Comparison of ENCODE assay signal across 20 mouse cellular contexts in genomic region chr16:56673420-56673819, GRCm38 (mm10). TPM values are rescaled to one million over a fixed set of nuclear protein-coding genes. Genes with fewer than 3 reads are reported as not detected.
DNase-seq lines count a peak whose midpoint lies in the region; ATAC-seq and TF ChIP-seq lines count a peak whose summit lies in the region.
"Had no signal": no experiment of that assay in that cellular context is flagged by ENCODE, and none has a peak within 500 bp of the region (broad histone marks: within the 10 kb centered on the region; RNA-seq: fewer than 3 reads in every experiment).

No protein-coding gene starts in this region.

- no peak overlapping the region for H3K4me3 ChIP-seq in lung, embryonic 14.5 days (ENCODE audit: low read depth, low read length)
- no peak overlapping the region for H3K4me3 ChIP-seq in lung, embryonic 16.5 days (ENCODE audit: low read length)
- H3K4me3 ChIP-seq: embryonic facial prominence, embryonic 13.5 days; embryonic facial prominence, embryonic 15.5 days; erythroblast, embryonic 14.5 days; forebrain, embryonic 10.5 days; forebrain, embryonic 12.5 days had no signal

- peak; percentile 63; the same call in 1 of the 2 replicates for ATAC-seq in lung, embryonic 14.5 days (ENCODE audit: insufficient read depth)
- ATAC-seq in lung, embryonic 16.5 days (ENCODE audit: low read depth), result peak; percentile 80
- ATAC-seq: forebrain, embryonic 14.5 days had no signal

- TF ChIP-seq CTCF in lung, embryonic 14.5 days (IDR thresholded peaks at IDR 0.05; ENCODE audit: low read depth), result no peak

- whole genome bisulfite sequencing in lung, embryonic 14.5 days, result 57% methylated on average over 2 of the region's 2 CpGs
- 61% methylated on average over 2 of the region's 2 CpGs for WGBS in lung, embryonic 16.5 days

- no peak overlapping the region for H3K9ac ChIP-seq in lung, embryonic 14.5 days
- no peak overlapping the region for H3K9ac ChIP-seq in lung, embryonic 16.5 days (ENCODE audit: low read length)
- H3K9ac ChIP-seq: embryonic facial prominence, embryonic 13.5 days; embryonic facial prominence, embryonic 15.5 days; forebrain, embryonic 12.5 days had no signal

- H3K27ac ChIP-seq in lung, embryonic 14.5 days (ENCODE audit: low read depth), result no peak overlapping the region
- H3K27ac ChIP-seq in lung, embryonic 16.5 days (ENCODE audit: low read length), result no peak overlapping the region
- H3K27ac ChIP-seq: embryonic facial prominence, embryonic 13.5 days; embryonic facial prominence, embryonic 15.5 days; forebrain, embryonic 10.5 days; forebrain, embryonic 12.5 days had no signal

- no peak overlapping the region for H3K4me2 ChIP-seq in lung, embryonic 14.5 days
- no peak overlapping the region for H3K4me2 ChIP-seq in lung, embryonic 16.5 days (ENCODE audit: low read depth, low read length)
- H3K4me2 ChIP-seq: embryonic facial prominence, embryonic 13.5 days; embryonic facial prominence, embryonic 15.5 days; forebrain, embryonic 12.5 days had no signal

- H3K9me3 ChIP-seq in lung, embryonic 14.5 days (ENCODE audit: low read depth, low read length), result no peaks in the 10 kb centered on the region
- no peaks in the 10 kb centered on the region for H3K9me3 ChIP-seq in lung, embryonic 16.5 days (ENCODE audit: control insufficient read depth, low read length)
- H3K9me3 ChIP-seq: embryonic facial prominence, embryonic 13.5 days; embryonic facial prominence, embryonic 15.5 days; forebrain, embryonic 10.5 days; forebrain, embryonic 12.5 days had no signal

- no peaks in the 10 kb centered on the region for H3K36me3 ChIP-seq in lung, embryonic 14.5 days (ENCODE audit: insufficient read depth)
- no peaks in the 10 kb centered on the region for H3K36me3 ChIP-seq in lung, embryonic 16.5 days (ENCODE audit: control insufficient read depth, insufficient read depth, low read length)
- H3K36me3 ChIP-seq: embryonic facial prominence, embryonic 13.5 days; embryonic facial prominence, embryonic 15.5 days; forebrain, embryonic 10.5 days; forebrain, embryonic 12.5 days had no signal

- peak; percentile 29 for DNase-seq in lung, embryonic 14.5 days
- DNase-seq in lung, postnatal 25 days (ENCODE audit: low spot score), result no peak
- DNase-seq in lung, adult 18-20 months, result no peak
- DNase-seq: adrenal gland, adult 2 months; adrenal gland, postnatal 10 days; adrenal gland, postnatal 25 days; cerebellum, adult 11 months; cerebellum, adult 18-20 months; cerebellum, adult 8-10 months; cerebellum, adult 9-11 months; cerebellum, postnatal 14 days; cerebellum, postnatal 36 days; embryo, embryonic 11 days had no signal

- no peaks in the 10 kb centered on the region for H3K4me1 ChIP-seq in lung, embryonic 14.5 days (ENCODE audit: insufficient read depth)
- no peaks in the 10 kb centered on the region for H3K4me1 ChIP-seq in lung, embryonic 16.5 days (replicated peaks; ENCODE audit: control insufficient read depth, insufficient read depth, low read length)
- H3K4me1 ChIP-seq: embryonic facial prominence, embryonic 13.5 days; embryonic facial prominence, embryonic 15.5 days; forebrain, embryonic 12.5 days had no signal

- no peaks in the 10 kb centered on the region for H3K27me3 ChIP-seq in lung, embryonic 14.5 days (ENCODE audit: insufficient read depth, low read length)
- no peaks in the 10 kb centered on the region for H3K27me3 ChIP-seq in lung, embryonic 16.5 days (ENCODE audit: control insufficient read depth, insufficient read depth, low read depth, low read length)
- H3K27me3 ChIP-seq: embryonic facial prominence, embryonic 13.5 days; embryonic facial prominence, embryonic 15.5 days; forebrain, embryonic 12.5 days had no signal

RNA-seq across cellular contexts. Expression of gene Tfg, which starts 43.8 kb away (rescaled TPM):
- polyA plus RNA-seq in lung, embryonic 14.5 days (2014; fragmentation: Nextera tagmentation; extraction: Ambion mirVana), result 147 and 148 TPM in 2 replicates
- 128 and 144 TPM in 2 replicates for polyA plus RNA-seq in lung, embryonic 16.5 days (2015; fragmentation: Nextera tagmentation; extraction: Ambion mirVana)
